Mouse (Mus musculus) embryonic facial prominence, embryonic 11.5 days (tissue): ENCODE results near the gene Olfr1357. TPM values are rescaled to one million over a fixed set of nuclear protein-coding genes. Genes with fewer than 3 reads are reported as not detected.
"Not testable (repeated sequence)": the region's sequence is repeated elsewhere in the genome, so short reads cannot be mapped to it uniquely, and the experiment has no call there.

Source experiments
- ATAC-seq: fragments of 200-750 bp; cut with Nextera tagmentation; replicated peaks from 2 replicates; pipeline ENCODE4 v1.8.0; 2017; ENCODE audit warnings: low read depth; ENCODE audit not compliant: insufficient number of reproducible peaks, low FRiP score, low TSS enrichment
- DNase-seq: peaks from one replicate; pipeline ENCODE4 v3.0.0-alpha.2; 2015; ENCODE audit warnings: low spot score
- H3K27ac ChIP-seq: fragments of 300-500 bp; sonication (generic); replicated peaks from 2 replicates; pipeline ENCODE4 v1.5.1; 2014; ENCODE audit warnings: mild to moderate bottlenecking, low read depth, low read length, control low read depth
- H3K27me3 ChIP-seq: fragments of 300-500 bp; sonication (generic); 2 replicates; pipeline ENCODE4 v1.6.1; 2014; ENCODE audit warnings: mild to moderate bottlenecking, low read length, moderate library complexity, mixed read lengths; ENCODE audit not compliant: control insufficient read depth, insufficient read depth
- H3K36me3 ChIP-seq: fragments of 300-500 bp; sonication (generic); replicated peaks from 2 replicates; pipeline ENCODE4 v1.6.1; 2014; ENCODE audit warnings: low read depth, mild to moderate bottlenecking, low read length, moderate library complexity, mixed read lengths; ENCODE audit not compliant: control insufficient read depth, insufficient read depth
- H3K4me1 ChIP-seq: fragments of 300-500 bp; sonication (generic); 2 replicates; pipeline ENCODE4 v1.6.1; 2014; ENCODE audit warnings: low read length, mixed read lengths; ENCODE audit not compliant: control insufficient read depth, insufficient read depth
- H3K4me2 ChIP-seq: fragments of 300-500 bp; sonication (generic); 2 replicates; pipeline ENCODE4 v1.6.1; 2014; ENCODE audit warnings: low read depth, mild to moderate bottlenecking, control low read depth, low read length, moderate library complexity
- H3K4me3 ChIP-seq: fragments of 300-500 bp; sonication (generic); 2 replicates; pipeline ENCODE4 v1.5.1; 2014; ENCODE audit warnings: low read depth, low read length, control low read depth
- H3K9ac ChIP-seq: fragments of 300-500 bp; sonication (generic); replicated peaks from 2 replicates; pipeline ENCODE4 v1.6.1; 2014; ENCODE audit warnings: mild to moderate bottlenecking, control low read depth, low read length
- H3K9me3 ChIP-seq: fragments of 300-500 bp; sonication (generic); replicated peaks from 2 replicates; pipeline ENCODE4 v1.6.1; 2016; ENCODE audit warnings: mild to moderate bottlenecking, low read length, inconsistent platforms, mixed read lengths; ENCODE audit not compliant: control insufficient read depth
- WGBS: fragments of 180-500 bp; shearing (Covaris S2); extraction: QIAGEN DNeasy Blood & Tissue Kit; methylation state at CpG from one replicate; pipeline ENCODE4 v1.1.7; 2014; 5-methylcytosine and 5-hydroxymethylcytosine counted together
- polyA plus RNA-seq: library from polyadenylated mRNA; unstranded; fragments of >200 nt; fragmentation: Nextera tagmentation; extraction: Ambion mirVana; gene quantifications from 2 replicates; pipeline ENCODE4 v1.2.1, GENCODE M21; 2014

Gene Olfr1357
- not detected in 2 replicates for polyA plus RNA-seq

- Histone ChIP-seq H3K27me3 (no peaks in the 10 kb centered on the region), H3K27ac (no peak within 1 kb of the TSS), H3K4me1 (no peaks in the 10 kb centered on the region), H3K36me3 (no peaks in the 10 kb centered on the region), H3K4me2 (no peak within 1 kb of the TSS), H3K9ac (no peak within 1 kb of the TSS), H3K9me3 (no peaks in the 10 kb centered on the region), H3K4me3 (no peak within 1 kb of the TSS)
- ATAC-seq (no peak), DNase-seq (no peak)
- 92% methylated on average over 1 of the region's 1 CpGs for WGBS
Observed at GRCm38 (mm10) chr10:78617974-78618373, at the start of gene Olfr1357. Gene Olfr1357, minus strand, starts transcription at chr10:78618074.

- not testable (repeated sequence) for H3K27ac ChIP-seq, H3K36me3 ChIP-seq, H3K9me3 ChIP-seq, H3K4me3 ChIP-seq, H3K27me3 ChIP-seq, ATAC-seq, DNase-seq, H3K9ac ChIP-seq, H3K4me1 ChIP-seq, H3K4me2 ChIP-seq
- 93% methylated on average over 10 of the region's 10 CpGs for WGBS
Observed at GRCm38 (mm10) chr10:78666696-78667095, 48.8 kb upstream of the Olfr1357 start.

- Histone ChIP-seq H3K36me3 (no peaks in the 10 kb centered on the region), H3K27me3 (no peaks in the 10 kb centered on the region), H3K4me3 (no peak overlapping the region), H3K27ac (no peak overlapping the region), H3K4me1 (no peaks in the 10 kb centered on the region), H3K9me3 (no peaks in the 10 kb centered on the region), H3K9ac (no peak overlapping the region), H3K4me2 (no peak overlapping the region)
- DNase-seq (no peak), ATAC-seq (no peak)
- WGBS: 78% methylated on average over 1 of the region's 1 CpGs
Observed at GRCm38 (mm10) chr10:78664546-78664945, 46.7 kb upstream of the Olfr1357 start.

GRCm38 (mm10) chr10:78661198-78661597 is 43.3 kb upstream of the Olfr1357 start:
- DNase-seq: no peak
- Histone ChIP-seq H3K36me3 (no peaks in the 10 kb centered on the region), H3K4me3 (no peak overlapping the region)

GRCm38 (mm10) chr10:78632311-78632710 is 14.4 kb upstream of the Olfr1357 start:
- no peaks in the 10 kb centered on the region for H3K4me1 ChIP-seq
- H3K36me3 ChIP-seq: no peaks in the 10 kb centered on the region
- no peak overlapping the region for H3K27ac ChIP-seq
- WGBS: 27% methylated on average over 6 of the region's 6 CpGs
- DNase-seq: peak; percentile 56
- ATAC-seq: 0 out of 2 replicates have a peak, but pooled peaks have one; percentile 23
- H3K9ac ChIP-seq: no peak overlapping the region
- no peak overlapping the region for H3K4me2 ChIP-seq
- no peak overlapping the region for H3K4me3 ChIP-seq
- no peaks in the 10 kb centered on the region for H3K9me3 ChIP-seq
- no peaks in the 10 kb centered on the region for H3K27me3 ChIP-seq

More at GRCm38 (mm10) chr10:78661198-78661597, 43.3 kb upstream of the Olfr1357 start:
- 76% methylated on average over 1 of the region's 1 CpGs for WGBS
- ATAC-seq: no peak
- H3K9ac ChIP-seq: no peak overlapping the region
- no peak overlapping the region for H3K4me2 ChIP-seq
- no peaks in the 10 kb centered on the region for H3K9me3 ChIP-seq
- no peaks in the 10 kb centered on the region for H3K4me1 ChIP-seq
- H3K27me3 ChIP-seq: no peaks in the 10 kb centered on the region
- H3K27ac ChIP-seq: no peak overlapping the region

- Histone ChIP-seq H3K27me3 (no peaks in the 10 kb centered on the region), H3K36me3 (no peaks in the 10 kb centered on the region), H3K4me3 (no peak overlapping the region), H3K9me3 (no peaks in the 10 kb centered on the region), H3K27ac (no peak overlapping the region), H3K4me2 (no peak overlapping the region), H3K4me1 (no peaks in the 10 kb centered on the region), H3K9ac (no peak overlapping the region)
- no peak for DNase-seq
- WGBS: 88% methylated on average over 4 of the region's 4 CpGs
- no peak for ATAC-seq
Observed at GRCm38 (mm10) chr10:78630194-78630593, 12.3 kb upstream of the Olfr1357 start.

GRCm38 (mm10) chr10:78623143-78623542 is 5.3 kb upstream of the Olfr1357 start:
- not testable (repeated sequence) for H3K27me3 ChIP-seq, H3K4me2 ChIP-seq, H3K9me3 ChIP-seq, DNase-seq, H3K9ac ChIP-seq, H3K4me3 ChIP-seq, ATAC-seq, H3K36me3 ChIP-seq, H3K4me1 ChIP-seq, H3K27ac ChIP-seq
- WGBS: 81% methylated on average over 3 of the region's 3 CpGs

GRCm38 (mm10) chr10:78607602-78608001 is 10.3 kb downstream of the Olfr1357 start:
- no peak overlapping the region for H3K4me3 ChIP-seq
- no peaks in the 10 kb centered on the region for H3K4me1 ChIP-seq
- no peaks in the 10 kb centered on the region for H3K9me3 ChIP-seq
- no peaks in the 10 kb centered on the region for H3K27me3 ChIP-seq
- 75% methylated on average over 3 of the region's 3 CpGs for WGBS
- no peaks in the 10 kb centered on the region for H3K36me3 ChIP-seq
- no peak overlapping the region for H3K27ac ChIP-seq
- ATAC-seq: no peak
- no peak overlapping the region for H3K9ac ChIP-seq
- no peak for DNase-seq
- H3K4me2 ChIP-seq: no peak overlapping the region
